Mouse (Mus musculus): ENCODE measurements around the gene Selplg.
A peak's percentile ranks its signal among the peaks of the same experiment; 100 is the strongest.
"Not testable (repeated sequence)": the region's sequence is repeated elsewhere in the genome, so short reads cannot be mapped to it uniquely, and the experiment has no call there.

Selplg gene

GRCm38 (mm10) chr5:113790453-113791196 is 41.8 kb downstream of the Selplg start:
- DNase-seq: peak; percentile 46 to 54

- DNase-seq: peak in 1 of 2 experiments; percentile 44
Observed at GRCm38 (mm10) chr5:113789075-113789788, 43.2 kb downstream of the Selplg start.

GRCm38 (mm10) chr5:113788645-113789044 is 43.8 kb downstream of the Selplg start:
- no peak for DNase-seq

GRCm38 (mm10) chr5:113786985-113787384 is 45.5 kb downstream of the Selplg start:
- DNase-seq: no peak

GRCm38 (mm10) chr5:113784104-113784503 is 48.3 kb downstream of the Selplg start:
- not testable (repeated sequence) for DNase-seq

GRCm38 (mm10) chr5:113783581-113784001 is 48.9 kb downstream of the Selplg start:
- peak in 1 of 2 experiments; percentile 33 for DNase-seq

DNA sequence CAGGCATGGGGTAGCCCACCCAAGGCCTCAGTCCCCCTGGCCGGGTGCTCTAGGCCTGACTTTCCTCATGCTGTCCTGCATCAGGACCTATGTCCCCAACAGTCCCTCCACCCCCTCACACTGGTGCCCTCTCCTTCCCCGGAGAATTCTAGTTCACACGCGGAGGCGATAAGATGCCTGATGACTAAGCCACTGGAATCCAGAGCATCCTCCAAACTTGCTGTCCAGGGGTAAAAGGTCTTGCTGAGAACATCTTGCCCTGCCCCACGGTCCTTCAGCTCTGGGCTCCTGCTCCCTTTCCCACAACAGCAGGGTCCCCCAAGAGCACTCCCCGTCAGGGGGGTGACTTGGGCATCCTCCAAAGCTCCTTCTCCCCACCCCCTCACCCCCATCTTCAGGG is 49.8 kb downstream of the Selplg start:
- peak in 1 of 2 experiments; percentile 29 for DNase-seq

DNA sequence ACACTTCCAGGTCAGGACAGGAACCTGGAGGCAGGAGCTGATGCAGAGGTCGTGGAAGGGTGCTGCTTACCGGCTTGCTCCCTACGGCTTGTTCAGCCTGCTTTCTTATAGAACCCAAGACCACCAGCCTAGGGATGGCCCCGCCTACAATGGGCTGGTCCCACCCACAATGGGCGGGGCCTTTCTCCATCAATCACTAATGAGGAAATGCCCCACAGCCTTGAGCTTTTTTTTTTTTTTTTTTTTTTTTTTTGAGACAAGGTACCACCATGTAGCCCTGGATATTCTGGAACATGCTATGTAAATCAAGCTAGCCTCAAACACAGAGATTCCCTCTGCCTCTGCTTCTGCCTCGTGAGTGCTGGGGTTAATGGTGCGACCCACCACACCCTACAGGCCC is 50.6 kb downstream of the Selplg start:
- no peak for DNase-seq

- no peak for DNase-seq
Observed at GRCm38 (mm10) chr5:113781254-113781653, 51.2 kb downstream of the Selplg start.

DNA sequence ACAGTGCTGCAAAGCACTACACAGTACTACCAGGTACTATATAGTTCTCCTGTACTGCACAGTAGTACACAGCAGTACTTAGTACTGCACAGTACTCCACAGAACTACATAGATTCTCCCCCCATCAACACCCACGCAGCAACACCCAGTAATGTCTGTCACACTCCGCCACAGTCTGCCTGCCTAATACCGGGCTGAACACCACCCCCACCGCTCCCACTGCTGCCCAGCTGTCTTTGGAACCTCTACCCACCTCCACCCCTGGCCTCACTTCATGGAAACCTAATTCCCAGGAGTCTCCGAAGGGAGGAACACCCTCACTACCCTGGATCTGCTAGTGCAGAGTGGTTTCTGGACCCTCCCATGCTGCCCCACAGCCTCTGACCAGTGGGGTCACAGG is 51.7 kb downstream of the Selplg start:
- DNase-seq: no peak

- DNase-seq: no peak
Observed at GRCm38 (mm10) chr5:113780082-113780752, 52.2 kb downstream of the Selplg start.

DNA sequence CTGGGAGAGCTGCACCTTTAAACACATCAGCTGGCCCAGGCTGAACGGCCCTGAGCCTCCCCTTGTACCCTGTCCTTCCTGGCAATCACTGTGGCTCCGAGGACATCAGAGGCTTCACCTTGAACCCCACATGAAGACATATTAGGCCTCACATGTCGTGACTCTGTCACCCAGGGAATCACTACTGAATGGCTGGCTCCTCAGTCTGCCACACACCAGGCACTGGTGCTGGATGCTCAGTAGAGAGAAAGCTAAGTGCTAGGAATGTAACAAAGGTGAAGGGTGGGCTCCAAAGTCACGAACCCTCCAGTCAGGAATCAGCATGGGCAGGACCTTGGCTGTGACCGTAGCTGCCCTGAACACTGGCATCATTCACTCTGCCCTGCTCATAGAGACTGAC is 52.9 kb downstream of the Selplg start:
- no peak for DNase-seq

DNA sequence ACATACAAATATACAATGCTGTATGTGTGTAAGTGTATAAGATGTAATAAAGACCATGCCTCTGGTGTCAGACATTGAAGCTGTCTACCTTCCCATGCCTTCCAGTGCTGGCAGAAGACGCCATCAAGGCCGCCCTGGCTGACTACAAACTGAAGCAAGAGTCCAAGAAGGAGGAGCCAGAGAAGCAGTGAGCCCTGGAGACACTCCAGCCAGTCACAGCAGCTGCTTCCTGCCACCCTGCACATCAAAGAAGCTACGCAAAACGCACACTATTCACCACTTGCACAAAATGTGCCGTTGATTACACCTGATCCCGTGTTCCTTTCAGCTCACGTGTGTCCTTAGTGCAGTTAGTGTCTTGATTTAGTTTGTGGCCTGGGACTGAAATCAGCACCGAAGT is 54.7 kb downstream of the Selplg start:
- DNase-seq: peak in 1 of 2 experiments; percentile 31

GRCm38 (mm10) chr5:113776896-113777226 is 55.6 kb downstream of the Selplg start:
- DNase-seq: no peak

DNA sequence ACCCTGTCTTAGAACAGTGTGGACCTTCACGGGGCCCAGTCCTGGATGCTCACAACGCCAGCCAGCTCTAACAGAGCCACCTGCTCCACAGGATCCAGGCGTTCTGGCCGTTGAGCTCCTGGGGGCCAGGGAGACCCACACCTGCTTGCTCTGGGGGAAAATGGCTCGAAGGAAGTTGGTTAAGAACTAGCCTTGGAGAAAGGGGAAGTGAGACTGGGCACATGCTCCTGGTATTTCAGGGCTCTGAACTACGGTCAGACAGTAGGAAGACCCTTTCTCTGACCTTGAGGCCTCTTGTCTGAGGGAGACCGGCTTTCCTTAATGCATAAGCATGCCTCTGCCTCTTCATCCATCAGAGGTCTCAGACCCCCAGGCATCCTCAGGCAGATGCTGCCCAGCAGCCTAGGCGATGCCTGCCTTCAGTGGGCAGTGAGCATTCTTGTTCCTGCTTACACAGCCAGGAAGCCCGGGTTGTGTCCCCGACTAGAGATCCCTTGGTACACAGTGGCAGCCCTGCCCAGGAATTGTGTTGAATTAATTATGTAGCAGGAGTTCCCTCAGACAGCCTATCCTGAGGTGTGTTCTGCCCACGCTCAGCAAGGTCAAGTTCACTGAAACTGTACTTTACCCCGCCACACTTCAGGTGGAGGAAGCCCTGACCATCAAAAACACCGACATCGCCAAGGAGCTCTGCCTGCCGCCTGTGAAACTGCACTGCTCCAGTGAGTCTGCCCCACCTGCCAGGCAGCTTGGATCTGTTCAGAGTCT is 56.1 kb downstream of the Selplg start:
- DNase-seq: peak; percentile 56 to 65

GRCm38 (mm10) chr5:113775585-113775984 is 56.9 kb downstream of the Selplg start:
- no peak for DNase-seq

GRCm38 (mm10) chr5:113773664-113774063 is 58.8 kb downstream of the Selplg start:
- peak; percentile 76 to 92 for DNase-seq

GRCm38 (mm10) chr5:113772905-113773519 is 59.4 kb downstream of the Selplg start:
- no peak for DNase-seq

DNA sequence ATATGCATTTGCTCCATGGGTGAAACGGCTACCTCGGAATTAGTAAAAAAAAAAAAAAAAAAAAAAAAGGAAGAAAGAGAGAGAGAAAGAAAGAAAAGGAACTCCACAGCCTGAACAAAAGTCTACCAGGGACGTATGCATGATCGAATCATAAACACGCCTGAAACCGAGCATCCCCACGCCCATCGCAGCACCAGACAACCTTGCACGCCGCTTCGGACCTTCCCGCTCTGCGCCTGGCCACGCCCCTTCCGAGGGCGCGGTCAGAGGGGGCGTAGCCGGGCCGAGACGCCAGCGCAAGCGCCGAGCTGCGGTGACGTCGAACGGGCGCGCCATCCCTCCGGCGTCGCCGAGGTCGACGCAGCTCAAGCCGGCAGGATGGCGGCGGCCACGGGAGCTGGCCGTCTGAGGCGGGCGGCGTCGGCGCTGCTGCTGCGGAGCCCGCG is 60.0 kb downstream of the Selplg start, which contains the start of the genes Sart3 and Iscu:
Gene Sart3, minus strand, starts transcription at position 61 of the 446 bp plus-strand sequence.
Gene Iscu, plus strand, starts transcription at position 299 of the 446 bp plus-strand sequence.
- peak; percentile 93 for DNase-seq

DNA sequence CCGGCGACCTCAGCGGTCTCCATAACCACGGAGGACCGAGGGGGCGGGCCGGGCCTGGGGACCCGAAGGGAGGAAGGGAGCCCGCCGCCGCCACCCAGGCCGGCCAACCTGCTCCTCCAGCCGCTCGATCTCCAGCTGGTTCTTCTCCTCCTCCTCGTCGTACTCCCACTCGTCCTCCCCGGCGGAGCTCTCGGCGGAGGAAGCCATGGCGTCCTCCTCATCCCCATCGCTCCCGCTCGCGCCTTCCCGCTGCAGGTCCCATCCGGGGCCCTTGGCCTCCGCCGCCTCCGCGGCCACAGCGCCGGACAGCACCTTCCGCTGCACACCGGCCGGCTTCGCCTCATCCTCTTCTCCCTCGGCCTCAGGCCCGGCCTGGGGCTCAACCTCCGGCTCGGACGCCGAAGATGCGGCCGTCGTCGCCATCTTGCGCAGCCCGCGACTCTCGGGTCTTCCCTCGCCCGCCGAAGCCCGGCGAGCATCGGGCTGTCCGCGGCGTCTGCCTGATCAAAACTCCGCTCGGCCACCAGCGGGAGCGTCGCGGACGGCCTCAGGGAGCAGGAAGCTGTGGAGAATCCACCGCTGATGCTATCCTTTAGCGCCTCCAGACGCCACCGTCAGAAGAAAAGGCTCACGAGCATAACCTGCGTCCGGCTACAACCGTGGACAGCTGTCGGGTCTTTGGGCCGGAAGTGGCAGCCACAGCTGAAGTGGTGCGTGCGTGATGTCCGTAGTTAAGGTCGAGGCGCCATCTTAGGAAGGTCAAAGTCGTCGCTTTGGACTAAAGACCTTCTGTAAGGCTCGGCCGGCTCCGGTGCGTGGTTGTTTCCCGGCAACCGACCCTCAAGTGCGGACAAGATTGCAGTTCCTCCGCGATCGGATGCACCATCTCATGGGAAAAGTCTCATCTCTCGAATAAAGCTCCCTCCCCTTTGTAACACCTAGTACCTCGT is 61.0 kb downstream of the Selplg start:
- DNase-seq: peak; percentile 88

DNA sequence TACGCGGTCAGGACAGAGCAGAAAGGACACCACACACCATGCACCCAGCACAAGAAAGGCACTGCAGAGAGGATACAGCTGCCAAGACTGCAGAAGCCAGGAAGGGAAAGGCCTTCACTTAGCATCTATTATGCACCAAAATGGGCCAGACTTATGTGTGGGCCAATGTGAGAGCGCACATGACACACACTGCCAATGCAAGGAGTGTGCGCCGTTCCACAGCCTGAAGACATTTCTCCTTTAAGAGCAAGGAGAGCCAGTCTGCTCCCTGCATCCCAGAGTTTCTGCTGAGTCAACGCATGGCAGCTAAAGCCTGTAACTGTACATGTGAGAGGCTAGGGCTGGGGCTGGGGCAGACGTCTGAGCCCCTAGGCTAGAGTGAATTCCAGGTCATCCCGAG is 63.6 kb downstream of the Selplg start:
- DNase-seq: no peak
